Mouse (Mus musculus) spleen, adult 2 months (tissue): ENCODE measurements around the gene Otud5.

Source experiments
- CTCF ChIP-seq: fragments of 200-500 bp; IDR thresholded peaks from 2 replicates; pipeline ENCODE4 v1.5.1; 2011; ENCODE audit warnings: mild to moderate bottlenecking, inconsistent platforms; ENCODE audit not compliant: insufficient read depth, insufficient read length, insufficient replicate concordance; ENCODE audit errors: extremely low read depth
- POLR2A ChIP-seq: fragments of 200-500 bp; IDR thresholded peaks from 2 replicates; pipeline ENCODE4 v1.6.1; 2011; ENCODE audit warnings: low read depth, low read length, inconsistent platforms

DNA sequence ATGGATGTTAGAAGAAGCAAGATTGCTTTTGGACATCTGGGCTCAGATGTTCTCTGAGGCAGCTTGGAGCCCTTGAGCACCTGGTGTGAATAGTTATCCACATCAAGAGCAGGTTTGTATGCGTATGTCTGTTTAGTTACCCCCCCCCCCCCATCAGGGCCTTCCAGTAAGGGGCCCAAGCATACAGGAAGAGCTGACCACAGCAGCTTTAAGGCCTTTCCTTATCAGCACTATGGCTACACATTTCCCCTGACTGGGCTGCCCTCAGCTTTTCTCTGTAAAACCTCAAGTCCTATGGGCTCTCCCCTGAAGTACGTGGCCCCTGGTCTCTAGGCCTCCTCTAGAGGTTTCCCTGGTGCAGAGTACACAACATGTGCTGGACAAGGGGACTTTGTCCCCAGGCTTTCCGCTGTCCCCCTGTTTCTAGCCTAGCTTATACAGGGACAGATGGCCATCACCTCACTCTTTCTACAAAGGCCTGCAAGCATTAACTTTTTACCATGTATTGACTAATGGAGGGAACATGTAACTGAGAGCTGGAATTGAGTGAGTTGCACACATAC lies 18.1 kb downstream of the Otud5 start:
- TF ChIP-seq CTCF (no peak), POLR2A (no peak)
